Mouse (Mus musculus): Measurements from ENCODE around the gene Tbcb.

- TF ChIP-seq CTCF (IDR thresholded peaks at IDR 0.05; ENCODE audit: low read depth) (no peak), EP300 (IDR thresholded peaks at IDR 0.05; ENCODE audit: low read depth) (no peak)
These were observed 34.4 kb downstream of the Tbcb start for GRCm38 (mm10) chr7:30197592-30198129.
